Mouse (Mus musculus): Measurements from ENCODE around the gene Camkk1. TPM values are rescaled to one million over a fixed set of nuclear protein-coding genes. Genes with fewer than 3 reads are reported as not detected.

Gene Camkk1
- 1 to 10 TPM in 1 of 2 experiments, under 1 TPM in 1; 0.95 to 1.2 TPM for total RNA-seq (2021)

DNA sequence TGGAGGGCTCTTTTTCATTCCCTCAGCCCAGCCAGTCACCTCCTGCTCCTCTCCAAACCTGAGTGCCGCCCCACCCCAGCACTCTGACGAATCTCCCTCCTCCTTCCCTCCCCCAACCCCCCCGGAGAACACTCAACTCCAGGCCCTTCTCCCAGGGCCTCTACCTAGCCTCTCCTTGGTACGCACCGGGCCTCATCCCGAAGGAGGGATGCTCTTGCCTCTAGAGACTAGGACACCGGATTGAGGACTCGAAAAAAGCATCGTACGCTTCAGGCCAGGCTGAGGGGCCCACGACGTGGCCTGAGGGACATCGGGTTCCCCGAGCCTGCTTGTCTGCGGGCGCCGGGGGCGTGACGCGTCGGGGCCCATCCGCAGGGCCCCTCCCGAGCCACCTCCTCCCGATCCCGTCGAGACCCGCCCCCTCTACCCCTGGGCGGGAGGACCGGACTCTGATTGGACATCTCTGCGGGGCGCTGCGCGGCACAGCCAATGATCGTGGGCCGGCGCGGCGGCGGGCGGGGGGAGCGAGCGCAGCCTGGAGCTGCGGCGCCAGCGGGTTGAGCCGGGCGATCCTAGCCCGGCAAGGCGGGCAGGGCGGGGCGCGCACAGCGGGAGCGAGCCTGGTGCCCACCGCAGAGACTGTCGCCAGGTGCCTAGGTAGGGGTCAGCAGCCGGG lies at the start of gene Camkk1:
TSS of gene Camkk1 (plus strand) at position 538 of the 676 bp plus-strand sequence.
- intact Hi-C loops (cut with DNase I) = no loop called here
- peak; percentile 88 for DNase-seq (ENCODE audit: low spot score)

DNA sequence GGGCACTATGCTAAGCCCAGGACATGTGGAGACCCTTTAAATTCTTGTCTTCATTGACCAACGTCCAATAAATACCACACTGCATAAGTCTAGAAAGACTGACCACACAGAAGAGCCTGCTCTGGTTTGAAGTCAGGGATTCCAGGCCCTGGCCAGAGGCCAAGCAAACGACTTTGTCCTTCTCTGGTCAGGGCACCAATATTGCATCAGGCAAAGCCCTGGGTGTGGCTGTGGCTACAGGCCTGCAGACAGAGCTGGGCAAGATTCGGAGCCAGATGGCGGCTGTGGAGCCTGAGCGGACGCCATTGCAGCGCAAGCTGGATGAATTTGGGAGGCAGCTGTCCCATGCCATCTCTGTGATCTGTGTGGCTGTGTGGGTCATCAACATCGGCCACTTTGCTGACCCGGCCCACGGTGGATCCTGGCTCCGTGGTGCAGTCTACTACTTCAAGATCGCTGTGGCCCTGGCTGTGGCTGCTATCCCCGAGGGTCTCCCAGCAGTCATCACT lies 43.8 kb upstream of the Camkk1 start:
- no peak for DNase-seq (ENCODE audit: low spot score)
- intact Hi-C loops (cut with DNase I) = no loop called here

DNA sequence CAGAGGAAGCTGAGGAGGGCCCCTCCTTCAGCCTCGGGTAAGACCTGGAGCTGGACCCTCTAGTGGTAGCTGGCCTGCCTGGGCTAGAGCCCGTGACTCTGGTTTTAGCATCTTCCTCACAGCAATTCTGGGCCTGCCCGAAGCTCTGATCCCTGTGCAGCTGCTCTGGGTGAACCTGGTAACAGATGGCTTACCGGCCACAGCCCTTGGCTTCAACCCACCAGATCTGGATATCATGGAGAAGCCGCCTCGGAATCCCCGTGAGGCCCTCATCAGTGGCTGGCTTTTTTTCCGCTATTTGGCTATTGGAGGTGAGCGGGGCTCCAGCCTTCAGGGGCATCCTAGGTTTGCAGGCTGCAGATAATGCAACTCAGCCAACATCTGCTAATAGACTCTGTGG lies 36.3 kb upstream of the Camkk1 start:
- DNase-seq (ENCODE audit: low spot score) = no peak
- intact Hi-C loops (cut with DNase I) = loop anchor here (5.0 kb wide), 1 partner anchor 55 kb away; no protein-coding TSS in a partner anchor

DNA sequence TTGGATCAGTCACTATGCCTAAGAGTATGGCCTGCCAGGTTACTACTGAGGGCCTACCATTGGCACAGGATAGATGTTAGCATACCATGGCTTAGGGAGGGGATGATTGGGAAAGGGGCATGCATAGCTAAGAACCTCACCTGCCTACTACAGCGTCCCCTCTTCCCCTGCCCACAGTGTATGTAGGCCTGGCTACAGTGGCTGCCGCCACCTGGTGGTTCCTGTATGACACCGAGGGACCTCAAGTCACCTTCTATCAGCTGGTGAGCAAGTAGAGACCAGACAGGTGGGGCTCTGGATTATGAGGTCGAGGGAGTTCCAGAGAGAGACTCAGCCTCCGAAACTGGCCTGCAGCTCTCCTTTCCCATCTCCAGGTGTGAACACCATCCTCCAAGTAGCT lies 35.5 kb upstream of the Camkk1 start:
- intact Hi-C loops (cut with DNase I) = loop anchor here (5.0 kb wide), 1 partner anchor 56 kb away; no protein-coding TSS in a partner anchor

DNA sequence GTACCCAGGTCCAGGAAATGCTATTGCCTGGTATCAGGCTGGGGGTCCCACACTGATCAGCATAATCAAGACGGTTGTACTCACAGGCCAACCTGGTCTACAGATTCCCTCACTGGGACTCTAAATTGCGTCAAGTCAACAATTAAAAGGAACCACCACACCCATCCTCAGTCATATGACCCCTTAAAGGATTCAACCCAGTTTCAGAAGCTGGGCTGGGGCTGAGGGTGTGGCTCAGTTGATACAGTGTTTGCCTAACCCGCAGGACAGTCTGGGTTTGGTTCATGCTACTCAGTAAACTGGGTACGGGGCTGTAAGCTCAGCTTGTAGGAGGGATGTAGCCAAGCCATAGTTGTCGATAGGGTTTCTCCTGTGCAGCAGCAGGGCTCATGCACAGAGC lies 32.1 kb upstream of the Camkk1 start:
- intact Hi-C loops (cut with DNase I) = loop anchor here (2.0 kb wide), 1 partner anchor 24 kb away; no protein-coding TSS in a partner anchor
- DNase-seq (ENCODE audit: low spot score) = no peak

More for the DNA sequence above, 35.5 kb upstream of the Camkk1 start:
- no peak for DNase-seq (ENCODE audit: low spot score)

DNA sequence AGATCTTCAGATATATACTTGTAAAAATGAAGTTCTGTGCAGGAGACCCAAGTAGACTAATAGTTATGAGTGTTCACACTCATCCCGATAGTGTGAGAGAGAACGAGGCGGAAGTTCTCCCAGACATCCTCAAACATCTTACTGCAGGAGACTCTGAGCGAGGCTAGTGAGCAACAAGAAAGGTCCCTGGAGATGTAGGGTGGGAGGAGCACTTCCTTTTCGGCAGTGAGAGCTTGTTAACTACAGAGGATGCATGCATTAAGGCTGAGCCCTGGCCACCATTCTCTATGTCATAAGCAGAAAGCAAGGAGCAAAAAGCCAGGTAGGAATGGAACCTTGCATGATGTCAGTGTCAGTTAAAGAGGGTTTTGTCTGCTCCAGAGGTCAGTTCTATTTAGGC lies 31.6 kb upstream of the Camkk1 start:
- DNase-seq (ENCODE audit: low spot score) = no peak
- intact Hi-C loops (cut with DNase I) = loop anchor here (2.0 kb wide), 1 partner anchor 24 kb away; no protein-coding TSS in a partner anchor

DNA sequence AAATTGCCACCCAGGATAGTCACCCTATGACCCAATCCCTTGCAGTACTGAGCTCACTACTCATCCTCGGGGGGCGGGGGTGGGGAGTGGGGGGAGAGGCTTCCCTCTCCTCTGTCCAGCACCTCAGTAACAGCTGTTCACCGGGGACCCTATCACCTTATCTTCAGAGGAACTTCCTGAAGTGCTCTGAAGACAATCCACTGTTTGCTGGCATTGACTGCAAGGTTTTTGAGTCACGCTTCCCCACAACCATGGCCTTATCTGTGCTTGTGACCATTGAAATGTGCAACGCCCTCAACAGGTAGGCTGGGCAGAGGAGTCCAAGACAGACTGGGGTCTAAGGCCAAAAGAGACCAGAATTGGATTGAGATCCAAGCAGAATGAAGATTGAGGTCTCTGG lies 31.0 kb upstream of the Camkk1 start:
- DNase-seq (ENCODE audit: low spot score) = no peak
- intact Hi-C loops (cut with DNase I) = loop anchor here (2.0 kb wide), 1 partner anchor 25 kb away; no protein-coding TSS in a partner anchor

DNA sequence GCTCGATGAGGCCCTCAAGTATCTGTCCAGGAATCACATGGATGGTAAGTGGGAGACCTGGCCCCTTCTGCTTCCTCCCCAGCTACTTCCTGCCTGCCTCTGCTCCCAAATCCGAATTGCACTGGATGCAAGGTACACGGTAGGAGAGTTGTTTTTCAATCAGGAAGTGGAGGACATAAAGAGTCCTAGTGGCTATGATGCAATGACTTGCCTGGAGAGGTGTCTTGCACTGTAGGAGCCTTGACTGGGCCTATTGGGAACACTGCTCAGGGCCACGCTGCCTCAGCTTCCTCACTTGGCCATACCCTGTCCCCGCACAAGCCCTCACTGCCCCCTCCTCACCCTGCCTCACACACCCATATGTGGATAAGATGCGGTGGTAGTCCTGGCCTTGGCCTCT lies 29.8 kb upstream of the Camkk1 start:
- no peak for DNase-seq (ENCODE audit: low spot score)
- intact Hi-C loops (cut with DNase I) = no loop called here

DNA sequence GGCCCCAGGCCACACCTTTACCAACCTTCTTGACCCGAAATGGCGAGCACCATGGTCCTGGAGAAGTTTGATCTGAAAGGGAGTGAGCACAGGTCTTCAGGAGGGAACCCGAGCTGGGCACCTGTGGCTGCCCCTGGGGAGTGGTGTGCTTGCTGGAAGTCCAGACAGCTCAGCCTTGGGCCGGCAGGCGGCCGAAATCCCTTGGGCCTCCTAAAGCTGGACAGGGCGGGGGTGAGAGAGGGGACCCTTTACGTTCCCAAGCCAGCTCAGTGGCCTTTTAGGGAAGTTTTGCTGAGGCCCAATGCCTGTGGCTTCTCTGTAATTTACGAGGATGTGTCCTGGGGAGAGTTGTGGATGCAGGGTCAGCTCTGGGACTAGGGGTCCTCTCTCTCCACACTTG lies 28.1 kb upstream of the Camkk1 start:
- no peak for DNase-seq (ENCODE audit: low spot score)
- intact Hi-C loops (cut with DNase I) = no loop called here

DNA sequence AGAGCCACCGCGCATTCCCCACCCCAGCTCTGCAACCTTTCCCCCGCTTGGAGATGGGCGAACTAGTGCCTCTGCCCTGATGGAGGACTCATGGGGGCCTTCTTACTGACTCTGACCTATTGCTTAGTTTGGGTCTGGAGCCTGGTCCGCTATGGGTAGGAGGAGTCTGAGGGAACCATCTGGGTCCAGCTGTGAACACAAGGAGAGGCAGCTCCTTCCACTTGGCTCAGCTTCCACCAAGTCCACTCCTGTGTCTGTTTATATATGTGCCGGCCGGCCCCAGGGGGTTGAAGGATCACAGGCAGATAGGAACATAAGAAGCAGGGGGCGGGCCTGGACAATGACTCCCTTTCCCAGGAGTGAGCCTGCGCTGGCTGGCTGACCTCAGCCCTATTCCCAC lies 26.8 kb upstream of the Camkk1 start:
- intact Hi-C loops (cut with DNase I) = no loop called here
- DNase-seq (ENCODE audit: low spot score) = no peak

DNA sequence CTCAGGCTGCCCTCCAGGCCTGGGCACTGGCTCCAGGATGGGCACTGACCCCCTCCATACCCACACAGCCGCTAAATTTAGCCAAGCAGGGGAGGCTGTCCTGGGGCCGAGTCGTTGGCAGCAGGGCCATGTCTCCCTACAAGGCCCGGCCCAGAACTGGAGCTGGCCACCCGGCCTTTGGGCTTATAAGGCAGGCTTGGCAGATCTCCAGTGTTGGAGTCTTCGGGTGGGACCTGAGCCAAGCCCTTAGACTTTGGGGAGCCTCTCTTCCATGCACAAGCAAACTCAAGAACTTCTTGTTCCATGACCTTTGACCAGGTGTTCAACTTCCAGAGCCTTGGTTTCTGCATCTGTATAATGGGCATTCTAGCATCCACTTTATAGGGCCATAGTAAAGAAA lies 22.5 kb upstream of the Camkk1 start:
- no peak for DNase-seq (ENCODE audit: low spot score)

DNA sequence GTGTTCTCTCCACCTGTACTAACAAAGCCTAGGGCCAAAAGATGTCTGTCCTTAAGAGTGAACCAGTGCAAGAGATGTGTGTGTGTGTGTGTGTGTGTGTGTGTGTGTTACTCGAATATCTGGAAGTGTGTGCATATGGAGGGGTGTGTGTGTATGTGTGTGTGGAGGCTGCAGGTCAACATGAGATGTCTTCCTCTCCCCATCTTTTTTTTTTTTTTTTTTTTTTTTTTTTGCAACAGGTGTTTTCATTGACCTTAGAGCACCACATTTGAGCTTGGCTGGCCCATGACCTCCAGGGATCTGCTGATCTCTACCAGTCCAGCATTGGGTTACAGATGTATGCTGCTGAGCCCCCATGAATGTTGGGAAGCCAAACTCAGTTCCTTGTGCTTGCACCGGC lies 22.0 kb upstream of the Camkk1 start:
- no peak for DNase-seq (ENCODE audit: low spot score)
- intact Hi-C loops (cut with DNase I) = no loop called here

More for the DNA sequence above, 22.5 kb upstream of the Camkk1 start:
- intact Hi-C loops (cut with DNase I) = no loop called here

DNA sequence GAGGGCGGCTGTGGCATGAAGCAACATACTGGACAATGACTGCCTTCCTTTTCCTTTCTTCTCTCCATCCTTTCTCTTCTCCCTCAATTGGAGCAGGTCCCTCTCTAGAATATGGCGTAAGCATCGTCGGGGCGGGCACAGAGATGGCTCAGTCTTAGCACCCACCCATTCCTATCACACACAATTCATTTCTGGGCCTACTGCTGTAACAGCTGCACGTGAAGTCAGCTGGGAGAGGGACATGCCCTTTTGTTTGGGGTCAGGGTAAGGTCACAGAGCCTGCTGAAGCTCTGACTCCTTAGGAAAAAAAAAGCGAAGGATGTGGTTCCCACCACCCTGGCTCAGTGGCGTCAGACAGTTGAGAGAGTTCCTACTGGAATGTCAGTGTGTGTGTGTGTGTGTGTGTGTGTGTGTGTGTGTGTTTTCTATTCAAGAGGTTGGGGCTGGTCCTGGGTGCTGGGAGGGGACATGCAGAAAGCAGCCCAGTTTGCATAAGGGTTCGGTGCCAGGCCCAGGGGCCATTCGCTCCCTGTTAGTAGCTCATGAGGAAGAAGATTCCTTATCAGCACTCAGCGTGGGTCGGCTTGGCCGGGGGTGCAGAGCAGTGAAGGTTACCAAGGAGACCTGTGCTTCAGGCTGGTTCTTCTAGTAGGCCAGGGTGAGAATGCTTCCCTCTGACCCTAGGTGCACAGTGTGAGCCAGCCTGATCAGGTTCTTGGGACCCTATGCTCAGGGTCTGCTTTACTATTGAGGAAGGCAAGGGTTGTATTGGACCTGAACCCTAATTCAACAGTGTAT lies 21.1 kb upstream of the Camkk1 start:
- no peak for DNase-seq (ENCODE audit: low spot score)
- intact Hi-C loops (cut with DNase I) = no loop called here

DNA sequence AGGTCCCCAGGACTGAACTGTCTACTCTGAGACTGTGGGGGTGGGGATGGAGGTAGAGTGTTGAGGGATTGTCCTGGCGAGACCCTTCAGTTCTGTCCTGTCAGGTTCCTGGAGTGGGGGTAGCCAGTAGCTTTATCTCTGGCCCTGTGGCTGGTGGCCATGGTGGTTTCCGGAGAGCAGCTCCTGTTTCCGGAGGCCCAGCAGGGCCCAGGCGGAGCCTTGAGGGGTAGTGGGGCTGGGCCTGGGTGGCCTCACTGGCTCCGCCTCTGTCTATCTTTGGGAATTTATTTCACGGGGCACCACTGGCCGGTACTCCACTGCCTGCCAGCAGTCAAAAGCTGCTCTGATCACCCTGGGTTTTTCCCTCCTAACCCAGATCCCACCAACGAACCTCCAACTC lies 20.0 kb upstream of the Camkk1 start, which contains the start of gene P2rx1:
TSS of gene P2rx1 (plus strand) at position 333 of the 400 bp plus-strand sequence.
- DNase-seq (ENCODE audit: low spot score) = no peak
- intact Hi-C loops (cut with DNase I) = no loop called here

DNA sequence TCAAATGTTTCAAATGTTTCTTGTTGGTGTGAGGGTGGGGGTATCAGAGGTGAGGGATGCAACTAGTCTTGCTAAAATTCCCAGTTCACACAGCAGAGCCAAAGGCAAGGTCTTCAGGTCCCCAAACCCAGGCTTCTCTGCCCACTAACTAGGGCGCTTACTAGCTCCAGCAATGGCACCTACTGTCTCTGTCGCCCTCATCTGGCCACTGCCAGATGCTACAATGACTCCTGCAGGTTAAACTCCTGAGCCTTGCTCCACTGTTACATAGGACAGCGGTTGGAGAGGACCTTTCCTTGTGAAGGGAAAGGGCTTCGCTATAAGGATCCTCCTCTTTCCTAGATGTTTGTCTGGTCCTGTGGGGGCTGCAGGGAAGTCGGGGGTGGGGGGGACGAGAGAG lies 17.8 kb upstream of the Camkk1 start:
- intact Hi-C loops (cut with DNase I) = loop anchor here (1.0 kb wide), 1 partner anchor 75 kb away; no protein-coding TSS in a partner anchor
- no peak for DNase-seq (ENCODE audit: low spot score)

DNA sequence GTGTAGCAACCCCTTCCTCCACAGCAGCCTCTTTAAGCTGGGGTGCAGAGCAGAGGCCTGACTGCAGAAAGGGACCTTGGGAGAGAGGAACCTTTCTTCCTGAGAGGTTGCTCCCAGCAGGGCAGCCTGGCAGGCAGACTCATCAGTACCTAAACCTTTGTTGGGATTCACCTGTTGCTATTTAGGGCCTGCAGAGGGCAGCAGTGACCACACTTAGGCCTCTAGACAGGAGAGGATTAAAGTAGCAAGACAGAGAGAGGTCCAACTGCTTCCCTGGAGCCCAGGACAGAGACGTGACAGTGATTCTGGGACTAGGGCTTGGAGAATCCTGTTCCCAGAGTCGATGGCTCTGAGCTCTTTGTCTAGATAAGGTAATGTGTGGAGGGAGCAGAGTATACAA lies 12.4 kb upstream of the Camkk1 start:
- no peak for DNase-seq (ENCODE audit: low spot score)
- intact Hi-C loops (cut with DNase I) = loop anchor here (1.0 to 5.0 kb wide), 4 partner anchors 33 to 1366 kb away; no protein-coding TSS in a partner anchor

DNA sequence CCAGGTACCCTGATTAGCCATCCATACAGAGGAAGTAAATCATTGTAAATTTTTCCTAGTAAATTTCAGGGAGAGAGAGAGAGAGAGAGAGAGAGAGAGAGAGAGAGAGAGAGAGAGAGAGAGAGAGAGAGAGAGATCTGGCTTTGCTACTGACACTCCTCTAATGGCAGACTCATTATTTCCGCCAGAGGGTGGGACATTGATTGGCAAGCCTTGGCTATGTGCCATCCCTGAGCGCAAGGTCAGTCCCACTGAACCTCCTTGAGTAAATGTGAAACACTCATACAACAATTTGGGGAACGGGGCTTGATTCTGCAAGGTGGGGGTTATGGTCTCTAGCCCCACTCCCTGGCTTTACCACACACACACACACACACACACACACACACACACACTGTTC lies 11.7 kb upstream of the Camkk1 start:
- intact Hi-C loops (cut with DNase I) = loop anchor here (2.0 to 5.0 kb wide), 3 partner anchors 42 to 1365 kb away; no protein-coding TSS in a partner anchor

DNA sequence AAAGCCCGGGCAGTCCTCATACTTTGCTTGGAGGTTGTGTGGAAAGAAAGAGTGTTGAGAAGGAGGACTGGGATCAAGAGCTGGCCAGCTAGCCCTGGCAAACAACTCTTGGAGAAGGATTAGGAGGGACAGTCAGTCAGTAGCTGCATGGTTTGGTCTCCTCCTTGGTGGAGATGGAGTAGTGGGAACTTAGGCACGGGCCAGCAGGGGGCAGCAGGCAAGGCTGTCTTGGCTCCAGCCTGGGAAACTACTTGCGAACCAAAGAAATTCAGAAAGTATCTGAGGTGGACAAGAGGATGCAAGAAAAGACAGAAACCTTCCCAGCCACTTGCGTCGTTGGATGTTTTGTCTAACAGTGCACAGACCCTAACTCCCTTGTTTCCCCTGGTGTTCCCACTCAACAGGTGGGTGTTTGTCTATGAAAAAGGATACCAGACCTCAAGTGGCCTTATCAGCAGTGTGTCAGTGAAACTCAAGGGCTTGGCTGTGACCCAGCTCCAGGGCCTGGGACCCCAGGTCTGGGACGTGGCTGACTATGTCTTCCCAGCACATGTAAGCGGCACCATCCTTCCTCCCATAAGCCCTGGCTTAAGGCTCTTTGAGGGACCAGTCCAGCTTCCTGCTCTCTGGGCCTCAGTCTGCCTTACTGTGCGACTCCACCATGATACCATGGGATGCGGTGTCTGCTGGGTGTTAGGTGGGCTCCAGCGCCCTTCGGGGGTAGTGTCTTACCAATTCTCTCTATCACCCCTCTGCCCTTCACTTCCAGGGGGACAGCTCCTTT lies 10.9 kb upstream of the Camkk1 start:
- intact Hi-C loops (cut with DNase I) = loop anchor here (2.0 to 5.0 kb wide), 3 partner anchors 41 to 1364 kb away; no protein-coding TSS in a partner anchor
- DNase-seq (ENCODE audit: low spot score) = no peak

More for the DNA sequence above, 11.7 kb upstream of the Camkk1 start:
- DNase-seq (ENCODE audit: low spot score) = no peak

DNA sequence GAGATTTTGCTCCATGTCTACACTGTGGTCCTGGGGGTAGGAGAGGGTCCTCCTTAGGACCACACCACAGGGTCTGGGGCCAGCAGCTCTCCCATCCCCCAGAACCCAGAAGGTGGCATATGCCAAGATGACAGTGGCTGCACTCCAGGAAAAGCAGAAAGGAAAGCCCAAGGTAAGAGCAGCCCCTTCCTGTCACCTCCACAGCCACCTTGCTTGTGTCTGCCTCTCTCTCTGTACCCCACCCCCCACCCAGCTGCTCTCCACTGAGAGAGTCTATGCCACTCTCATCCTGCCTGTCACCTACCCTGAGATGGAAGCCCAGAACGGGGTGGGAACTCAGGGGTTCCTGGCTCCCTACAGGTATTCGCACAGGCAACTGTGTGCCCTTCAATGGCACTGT lies 10.0 kb upstream of the Camkk1 start:
- no peak for DNase-seq (ENCODE audit: low spot score)
- intact Hi-C loops (cut with DNase I) = loop anchor here (5.0 kb wide), 2 partner anchors 98 to 1363 kb away; no protein-coding TSS in a partner anchor
